Mouse (Mus musculus) left cerebral cortex, postnatal 25 days (tissue): ENCODE data around the gene Efemp2. TPM values are rescaled to one million over a fixed set of nuclear protein-coding genes. Genes with fewer than 3 reads are reported as not detected.
A peak's percentile ranks its signal among the peaks of the same experiment; 100 is the strongest.

Source experiments
- DNase-seq, 2 experiments: peaks; one replicate each; pipeline ENCODE4 v3.0.0; 2022; ENCODE audit warnings: low spot score in 2 of 2, mixed read lengths in 1 of 2
- intact Hi-C: fragments of 180-260 bp; cut with DNase I; formaldehyde crosslinking; loops from one replicate; pipeline ENCODE4 v1.15.1; 2025
- total RNA-seq, 2 experiments: library from RNA; stranded (reverse); gene quantifications; 2 replicates each; pipeline ENCODE4 v1.2.3; 2021

Efemp2 gene
- total RNA-seq, 2 experiments from 2014 or later: 15.2 to 16.4 TPM

DNA sequence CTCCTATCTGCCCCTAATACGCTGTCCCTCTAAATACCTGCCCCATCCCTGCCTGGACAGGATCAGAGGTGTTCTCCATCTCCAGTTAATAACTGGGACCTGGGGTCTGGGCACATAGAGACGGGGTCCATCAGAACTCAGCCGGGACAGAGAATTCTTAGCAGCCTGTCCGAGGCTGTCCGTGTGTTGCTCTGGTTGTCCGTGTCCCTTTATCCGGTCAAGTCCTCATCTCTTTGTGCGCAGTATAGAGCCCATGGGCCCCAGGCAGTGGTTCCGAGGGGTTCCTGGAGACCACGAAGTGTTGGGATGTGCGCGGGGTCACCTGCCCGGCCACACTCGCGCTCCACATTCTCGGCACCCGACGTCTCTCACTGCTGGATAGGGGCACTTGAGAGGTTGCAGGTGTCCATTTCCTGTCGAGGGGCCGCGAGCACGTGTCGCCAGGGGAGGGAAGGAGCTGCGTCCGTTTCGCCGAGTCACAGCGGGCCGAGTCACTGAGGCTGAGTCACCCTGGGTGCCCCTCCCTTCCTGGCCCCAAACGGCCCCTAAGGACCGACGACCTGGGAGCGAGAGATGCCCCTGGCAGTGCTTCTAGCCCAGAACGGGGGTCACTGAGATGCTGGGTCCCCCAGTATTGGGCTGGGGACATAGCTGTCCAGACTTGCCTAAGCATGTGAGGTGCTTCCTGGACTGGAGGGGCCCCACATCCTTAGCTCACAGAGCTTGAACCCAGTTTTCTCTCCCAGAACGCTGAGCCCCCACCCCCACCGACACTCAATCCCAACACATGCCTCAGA, 25.2 kb upstream of the Efemp2 start:
- no peak for DNase-seq
- intact Hi-C loops: no loop called here

GRCm38 (mm10) chr19:5449673-5450072, 24.1 kb upstream of the Efemp2 start:
- DNase-seq: no peak
- intact Hi-C loops: no loop called here

GRCm38 (mm10) chr19:5451766-5452165, 22.0 kb upstream of the Efemp2 start:
- peak in 1 of 2 experiments; percentile 1 for DNase-seq
- intact Hi-C loops: no loop called here

DNA sequence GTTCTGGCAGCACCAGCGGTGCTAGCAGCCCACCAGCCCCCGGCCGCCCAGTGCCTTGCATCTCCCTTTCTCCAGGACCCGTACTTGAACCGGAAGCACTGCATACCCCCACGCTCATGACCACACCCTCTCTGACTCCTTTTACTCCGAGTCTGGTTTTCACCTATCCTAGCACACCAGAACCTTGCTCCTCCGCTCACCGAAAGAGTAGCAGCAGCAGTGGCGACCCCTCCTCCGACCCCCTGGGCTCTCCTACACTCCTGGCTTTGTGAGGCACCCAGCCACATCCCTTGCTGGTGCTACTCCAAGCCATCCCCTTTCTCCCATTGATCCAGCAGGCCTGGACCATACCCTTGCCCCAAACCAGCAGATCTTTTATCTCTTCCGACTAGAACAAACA, 18.7 kb upstream of the Efemp2 start:
- no peak for DNase-seq
- intact Hi-C loops: no loop called here

- intact Hi-C loops: no loop called here
Observed at GRCm38 (mm10) chr19:5455568-5455967, 18.2 kb upstream of the Efemp2 start.

DNA sequence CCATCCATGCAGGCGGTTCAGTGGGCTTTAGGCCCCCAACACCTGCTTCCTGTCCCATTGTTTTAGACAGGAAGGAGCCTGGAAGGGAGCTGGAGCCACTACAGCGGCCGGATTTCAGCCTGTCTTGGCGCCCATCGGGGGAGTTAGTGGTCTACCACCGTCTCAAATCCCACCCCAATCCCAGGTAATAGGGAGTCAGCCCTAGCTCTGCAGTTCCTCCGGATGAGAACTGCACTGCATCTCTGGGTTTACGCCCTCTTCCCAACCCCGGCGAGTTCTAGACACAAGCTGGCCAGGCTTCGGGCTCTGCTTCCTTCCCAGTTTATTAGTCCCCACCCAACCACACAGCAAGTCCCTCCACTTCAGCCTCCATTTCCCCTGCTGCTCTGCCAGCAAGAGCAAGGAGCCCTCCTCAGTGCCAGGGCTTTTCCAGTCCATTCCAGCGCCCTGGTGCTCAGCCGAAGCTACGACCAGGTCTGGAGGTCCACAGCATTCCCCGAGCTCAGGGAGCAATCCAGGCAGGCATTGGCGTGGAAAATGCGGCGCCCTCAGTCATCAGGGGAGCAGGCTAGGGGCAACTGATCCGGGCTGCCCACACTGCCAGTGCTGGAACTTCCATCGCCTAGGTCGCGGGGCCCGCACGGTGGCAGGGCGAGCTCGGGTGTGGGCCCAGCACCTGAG, 17.4 kb upstream of the Efemp2 start:
- intact Hi-C loops: no loop called here
- DNase-seq: no peak

More at GRCm38 (mm10) chr19:5455568-5455967, 18.2 kb upstream of the Efemp2 start:
- no peak for DNase-seq

- DNase-seq: peak; percentile 97 to 98
- intact Hi-C loops: loop anchor here (1.0 kb wide), 2 partner anchors 32 to 34 kb away; partner anchors contain the start of gene AI837181
Observed at GRCm38 (mm10) chr19:5456922-5457745, 16.6 kb upstream of the Efemp2 start.

- intact Hi-C loops: loop anchor here (1.0 kb wide), 2 partner anchors 33 kb away; partner anchors contain the start of gene AI837181
- no peak for DNase-seq
Observed at GRCm38 (mm10) chr19:5457746-5458442, 15.9 kb upstream of the Efemp2 start, which contains the start of gene Ccdc85b. Gene Ccdc85b (minus strand): TSS chr19:5457894.

GRCm38 (mm10) chr19:5459019-5459418, 14.7 kb upstream of the Efemp2 start:
- DNase-seq: peak in 1 of 2 experiments; percentile 84

GRCm38 (mm10) chr19:5459896-5460295, 13.9 kb upstream of the Efemp2 start:
- intact Hi-C loops: loop anchor here (1.0 kb wide), 1 partner anchor 30 kb away; the partner anchor contains the start of gene Cfl1

More at GRCm38 (mm10) chr19:5459019-5459418, 14.7 kb upstream of the Efemp2 start:
- intact Hi-C loops: no loop called here

GRCm38 (mm10) chr19:5460465-5460911, 13.3 kb upstream of the Efemp2 start, which contains the start of gene Fibp:
Gene Fibp (plus strand): TSS chr19:5460615.
- peak; percentile 87 to 91 for DNase-seq
- intact Hi-C loops: loop anchor here (1.0 kb wide), 1 partner anchor 30 kb away; the partner anchor contains the start of gene Cfl1

More at GRCm38 (mm10) chr19:5459896-5460295, 13.9 kb upstream of the Efemp2 start:
- peak in 1 of 2 experiments; percentile 67 for DNase-seq

- intact Hi-C loops: no loop called here
- DNase-seq: no peak
Observed at GRCm38 (mm10) chr19:5461411-5461810, 12.3 kb upstream of the Efemp2 start.

- intact Hi-C loops: loop anchor here (2.0 kb wide), 1 partner anchor 106 kb away; the partner anchor contains the start of gene Ap5b1
- no peak for DNase-seq
Observed at GRCm38 (mm10) chr19:5463212-5463611, 10.5 kb upstream of the Efemp2 start.

DNA sequence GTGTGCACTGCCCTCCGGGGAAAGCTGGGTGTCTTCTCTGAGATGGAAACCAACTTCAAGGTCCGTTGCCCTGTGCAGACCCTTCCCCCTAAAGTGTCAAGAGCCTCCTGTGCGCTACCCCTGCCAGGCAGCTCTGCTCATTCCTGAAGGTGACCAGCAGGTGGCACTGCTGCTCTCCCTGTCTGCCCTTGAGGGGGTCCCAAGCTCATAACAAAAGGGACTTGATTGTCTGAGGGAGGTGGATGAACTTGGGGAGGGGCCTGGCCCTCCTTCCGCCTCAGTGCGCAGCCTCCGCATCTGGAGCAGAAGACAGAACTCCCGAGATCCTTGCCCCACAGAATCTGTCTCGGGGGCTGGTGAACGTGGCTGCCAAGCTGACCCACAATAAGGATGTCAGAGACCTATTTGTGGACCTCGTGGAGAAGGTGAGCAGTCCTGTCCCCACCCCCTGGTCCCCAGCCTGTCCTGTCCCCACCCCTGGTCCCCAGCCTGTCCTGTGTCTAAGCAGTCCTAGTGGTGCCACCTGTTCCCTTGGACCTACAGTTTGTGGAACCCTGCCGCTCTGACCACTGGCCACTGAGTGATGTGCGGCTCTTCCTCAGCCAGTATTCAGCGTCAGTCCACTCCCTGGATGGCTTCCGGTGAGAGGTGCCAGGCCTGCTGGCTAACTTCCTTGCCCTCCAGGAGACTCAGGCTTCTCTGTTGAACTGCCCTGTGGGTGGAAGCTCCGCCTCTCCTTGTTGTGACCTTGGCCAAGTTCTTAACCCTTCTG, 9.8 kb upstream of the Efemp2 start:
- intact Hi-C loops: loop anchor here (2.0 kb wide), 1 partner anchor 105 kb away; the partner anchor contains the start of gene Ap5b1
- peak in 1 of 2 experiments; percentile 57 for DNase-seq

- no peak for DNase-seq
- intact Hi-C loops: no loop called here
Observed at GRCm38 (mm10) chr19:5465037-5465436, 8.7 kb upstream of the Efemp2 start.

- DNase-seq: no peak
- intact Hi-C loops: no loop called here
Observed at GRCm38 (mm10) chr19:5466916-5467500, 6.7 kb upstream of the Efemp2 start.

GRCm38 (mm10) chr19:5468374-5468773, 5.4 kb upstream of the Efemp2 start, which contains the start of gene Ctsw:
Gene Ctsw (minus strand): TSS chr19:5468507.
- intact Hi-C loops: no loop called here
- no peak for DNase-seq
